Mouse (Mus musculus) stomach, embryonic 14.5 days (tissue): Measurements from ENCODE around the gene Brf1. TPM values are rescaled to one million over a fixed set of nuclear protein-coding genes. Genes with fewer than 3 reads are reported as not detected.

Experiments
- ATAC-seq: fragments of 200-750 bp; cut with Nextera tagmentation; 2 replicates; pipeline ENCODE4 v1.8.0; 2017; ENCODE audit warnings: low read depth, moderate TSS enrichment; ENCODE audit not compliant: insufficient number of reproducible peaks, insufficient read depth, low FRiP score
- H3K27ac ChIP-seq: fragments of 300-500 bp; sonication (generic); 2 replicates; pipeline ENCODE4 v1.5.1; 2014; ENCODE audit warnings: mild to moderate bottlenecking, low read length, moderate library complexity, mixed read lengths
- H3K27me3 ChIP-seq: fragments of 300-500 bp; sonication (generic); 2 replicates; pipeline ENCODE4 v1.6.1; 2014; ENCODE audit warnings: low read length, control low read depth, mixed read lengths; ENCODE audit not compliant: control insufficient read depth, insufficient read depth
- H3K36me3 ChIP-seq: fragments of 300-500 bp; sonication (generic); 2 replicates; pipeline ENCODE4 v1.6.1; 2014; ENCODE audit warnings: mild to moderate bottlenecking, control low read depth, low read length, moderate library complexity, mixed read lengths; ENCODE audit not compliant: control insufficient read depth, insufficient read depth
- H3K4me1 ChIP-seq: fragments of 300-500 bp; sonication (generic); 2 replicates; pipeline ENCODE4 v1.6.1; 2014; ENCODE audit warnings: low read length, control low read depth, mixed read lengths; ENCODE audit not compliant: control insufficient read depth, insufficient read depth
- H3K4me2 ChIP-seq: fragments of 300-500 bp; sonication (generic); replicated peaks from 2 replicates; pipeline ENCODE4 v1.6.1; 2014; ENCODE audit warnings: low read depth, low read length, control low read depth
- H3K4me3 ChIP-seq: fragments of 300-500 bp; sonication (generic); 2 replicates; pipeline ENCODE4 v1.5.1; 2014; ENCODE audit warnings: low read depth, low read length, control low read depth
- H3K9ac ChIP-seq: fragments of 300-500 bp; sonication (generic); replicated peaks from 2 replicates; pipeline ENCODE4 v1.6.1; 2014; ENCODE audit warnings: low read depth, mild to moderate bottlenecking, control low read depth, low read length, moderate library complexity, mixed read lengths
- H3K9me3 ChIP-seq: fragments of 300-500 bp; sonication (generic); 2 replicates; pipeline ENCODE4 v1.6.1; 2016; ENCODE audit warnings: low read depth, low read length, control low read depth; ENCODE audit not compliant: control insufficient read depth
- WGBS: fragments of 180-500 bp; shearing (Covaris S2); extraction: QIAGEN DNeasy Blood & Tissue Kit; methylation state at CpG from one replicate; pipeline ENCODE4 v1.1.7; 2014; 5-methylcytosine and 5-hydroxymethylcytosine counted together
- polyA plus RNA-seq: library from polyadenylated mRNA; unstranded; fragments of >200 nt; fragmentation: Nextera tagmentation; extraction: Ambion mirVana; gene quantifications from 2 replicates; pipeline ENCODE4 v1.2.1, GENCODE M21; 2014

The Brf1 gene
- polyA plus RNA-seq, 1 experiment from 2014 or later: 71.5 TPM

- Histone ChIP-seq H3K4me3 (no peak overlapping the region), H3K27me3 (no peaks in the 10 kb centered on the region), H3K36me3 (peaks cover 62% of the 10 kb centered on the region), H3K4me1 (0 out of 2 replicates have a peak, but pooled peaks cover 3% of the 10 kb centered on the region), H3K9ac (no peak overlapping the region), H3K9me3 (no peaks in the 10 kb centered on the region), H3K4me2 (no peak overlapping the region), H3K27ac (no peak overlapping the region)
- no peak for ATAC-seq
- WGBS: 72% methylated on average over 2 of the region's 2 CpGs
Measured at GRCm38 (mm10) chr12:112982031-112982430, 18.5 kb downstream of the Brf1 start.

DNA sequence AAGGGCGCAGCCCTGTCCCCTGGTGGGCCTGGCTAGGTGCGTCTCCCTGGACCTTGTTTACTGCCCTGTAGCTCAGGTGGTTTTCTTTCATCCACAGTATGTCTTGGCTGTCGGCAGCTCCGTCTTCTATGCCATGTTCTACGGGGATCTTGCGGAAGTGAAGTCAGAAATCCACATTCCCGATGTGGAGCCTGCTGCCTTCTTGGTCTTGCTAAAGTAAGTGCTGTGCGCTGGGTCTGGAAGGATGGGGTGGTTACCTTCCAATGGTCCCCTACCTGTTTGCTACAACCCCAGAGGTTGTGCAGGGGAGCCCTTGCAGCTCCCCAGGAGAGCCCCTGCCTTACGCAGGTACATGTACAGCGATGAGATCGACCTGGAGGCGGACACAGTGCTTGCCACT, 23.3 kb downstream of the Brf1 start:
- Histone ChIP-seq H3K4me3 (peak overlapping the region; percentile 70), H3K27me3 (no peaks in the 10 kb centered on the region), H3K4me1 (peaks cover 8% of the 10 kb centered on the region; the same call in 1 of the 2 replicates), H3K27ac (peak overlapping the region; percentile 88; the same call in 1 of the 2 replicates), H3K4me2 (peak overlapping the region; percentile 85), H3K9ac (peak overlapping the region; percentile 91), H3K36me3 (peaks cover 53% of the 10 kb centered on the region), H3K9me3 (no peaks in the 10 kb centered on the region)
- no peak for ATAC-seq
- WGBS: 36% methylated on average over 12 of the region's 12 CpGs

- Histone ChIP-seq H3K27me3 (no peaks in the 10 kb centered on the region), H3K36me3 (peaks cover 56% of the 10 kb centered on the region), H3K4me3 (peak within 1 kb of the TSS; percentile 70), H3K9me3 (no peaks in the 10 kb centered on the region), H3K27ac (peak within 1 kb of the TSS; percentile 88), H3K4me1 (peaks cover 8% of the 10 kb centered on the region; the same call in 1 of the 2 replicates), H3K9ac (peak within 1 kb of the TSS; percentile 91), H3K4me2 (peak within 1 kb of the TSS; percentile 85)
- WGBS: under 1% methylated on average over 76 of the region's 80 CpGs
- peak; percentile 94 for ATAC-seq
Measured at GRCm38 (mm10) chr12:112976371-112977073, 24.0 kb downstream of the Brf1 start, which contains the start of gene Btbd6. Gene Btbd6, plus strand, starts transcription at chr12:112976482.

- 89% methylated on average over 9 of the region's 9 CpGs for WGBS
- peaks cover 60% of the 10 kb centered on the region for H3K36me3 ChIP-seq
- no peak overlapping the region for H3K4me3 ChIP-seq
- H3K4me2 ChIP-seq: no peak overlapping the region
- no peak overlapping the region for H3K27ac ChIP-seq
- no peak for ATAC-seq
- no peaks in the 10 kb centered on the region for H3K9me3 ChIP-seq
- no peaks in the 10 kb centered on the region for H3K27me3 ChIP-seq
- H3K4me1 ChIP-seq: peaks cover 8% of the 10 kb centered on the region; the same call in 1 of the 2 replicates
- no peak overlapping the region for H3K9ac ChIP-seq
Measured at GRCm38 (mm10) chr12:112974736-112975135, 25.8 kb downstream of the Brf1 start.

GRCm38 (mm10) chr12:112969616-112970015, 30.9 kb downstream of the Brf1 start:
- H3K4me2 ChIP-seq: no peak overlapping the region
- no peaks in the 10 kb centered on the region for H3K4me1 ChIP-seq
- no peak overlapping the region for H3K9ac ChIP-seq
- WGBS: 96% methylated on average over 6 of the region's 6 CpGs
- no peak for ATAC-seq
- H3K9me3 ChIP-seq: no peaks in the 10 kb centered on the region
- H3K27me3 ChIP-seq: no peaks in the 10 kb centered on the region
- peaks cover 88% of the 10 kb centered on the region for H3K36me3 ChIP-seq
- H3K4me3 ChIP-seq: no peak overlapping the region
- H3K27ac ChIP-seq: no peak overlapping the region

DNA sequence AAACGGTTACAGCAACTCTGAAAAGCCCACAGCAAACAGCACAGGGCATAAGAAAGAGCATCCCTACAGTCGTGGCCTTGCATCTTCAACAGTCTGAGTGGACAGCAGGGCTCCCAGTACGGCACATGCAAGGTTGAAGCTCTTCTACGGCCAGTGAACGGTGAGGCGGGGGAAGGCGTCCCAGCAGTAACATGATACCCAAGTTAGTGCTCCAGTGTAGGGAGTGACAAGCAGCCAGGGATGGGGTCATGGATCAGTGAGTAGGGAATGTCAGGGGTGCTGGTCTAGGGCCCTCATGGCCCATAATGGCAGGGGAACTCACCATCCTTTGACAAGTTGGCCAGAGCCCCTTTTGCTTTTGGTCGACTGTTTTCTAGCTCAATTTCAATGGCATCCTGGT, 31.6 kb downstream of the Brf1 start:
- 68% methylated on average over 8 of the region's 8 CpGs for WGBS
- Histone ChIP-seq H3K9ac (no peak overlapping the region), H3K4me2 (no peak overlapping the region), H3K4me1 (no peaks in the 10 kb centered on the region), H3K36me3 (peaks cover 91% of the 10 kb centered on the region), H3K4me3 (no peak overlapping the region), H3K9me3 (no peaks in the 10 kb centered on the region), H3K27ac (no peak overlapping the region), H3K27me3 (no peaks in the 10 kb centered on the region)
- ATAC-seq: no peak

GRCm38 (mm10) chr12:112965783-112966182, 34.7 kb downstream of the Brf1 start:
- 91% methylated on average over 13 of the region's 13 CpGs for WGBS
- no peak overlapping the region for H3K9ac ChIP-seq
- no peak for ATAC-seq
- H3K9me3 ChIP-seq: no peaks in the 10 kb centered on the region
- no peak overlapping the region for H3K27ac ChIP-seq
- H3K4me3 ChIP-seq: no peak overlapping the region
- no peaks in the 10 kb centered on the region for H3K4me1 ChIP-seq
- no peak overlapping the region for H3K4me2 ChIP-seq
- no peaks in the 10 kb centered on the region for H3K27me3 ChIP-seq
- H3K36me3 ChIP-seq: peaks cover 97% of the 10 kb centered on the region

DNA sequence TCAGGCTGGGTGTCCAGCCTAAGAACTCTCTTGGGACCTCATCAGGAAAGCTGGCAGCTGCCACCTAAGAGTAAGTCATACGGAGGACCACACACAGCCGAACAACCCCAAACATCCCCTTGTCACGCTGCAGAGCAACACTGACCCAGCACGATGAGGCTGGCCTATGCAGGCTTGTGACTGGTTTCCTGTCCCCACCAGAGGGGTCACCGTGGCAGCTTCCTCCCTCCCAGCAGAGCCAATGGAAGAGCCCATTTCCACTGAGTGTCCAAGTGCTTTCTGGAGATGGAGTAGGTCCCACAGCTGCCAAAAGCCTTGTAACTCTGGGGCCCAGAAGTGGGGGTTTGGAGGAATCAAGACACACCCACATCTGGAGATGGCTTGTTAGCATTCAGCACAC, 38.6 kb downstream of the Brf1 start:
- H3K4me3 ChIP-seq: no peak overlapping the region
- H3K9ac ChIP-seq: no peak overlapping the region
- no peak overlapping the region for H3K27ac ChIP-seq
- no peaks in the 10 kb centered on the region for H3K27me3 ChIP-seq
- H3K9me3 ChIP-seq: no peaks in the 10 kb centered on the region
- ATAC-seq: no peak
- no peak overlapping the region for H3K4me2 ChIP-seq
- 81% methylated on average over 5 of the region's 5 CpGs for WGBS
- peaks cover 75% of the 10 kb centered on the region for H3K36me3 ChIP-seq
- H3K4me1 ChIP-seq: no peaks in the 10 kb centered on the region

DNA sequence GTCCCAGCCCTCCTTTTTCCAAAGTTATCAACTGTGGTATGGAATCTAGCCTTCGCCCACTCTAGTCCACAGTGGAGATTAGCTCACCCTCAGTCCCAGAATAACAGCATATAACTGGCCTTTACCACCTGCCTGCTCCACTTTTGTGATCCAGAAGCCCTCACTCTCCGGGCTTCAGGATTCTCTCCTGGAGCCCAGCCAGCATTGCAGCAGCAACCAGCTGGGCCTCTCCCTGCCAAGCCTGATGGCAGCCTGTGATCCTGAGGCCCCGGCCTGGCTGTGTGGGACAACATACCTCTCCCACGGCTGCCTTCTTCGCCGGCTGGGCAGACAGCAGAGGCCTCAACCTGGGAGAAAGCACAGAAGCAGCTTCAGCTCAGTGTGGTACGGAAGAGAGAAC, 39.1 kb downstream of the Brf1 start:
- Histone ChIP-seq H3K4me2 (no peak overlapping the region), H3K27ac (no peak overlapping the region), H3K4me1 (no peaks in the 10 kb centered on the region), H3K9me3 (no peaks in the 10 kb centered on the region), H3K36me3 (peaks cover 71% of the 10 kb centered on the region), H3K9ac (no peak overlapping the region), H3K4me3 (no peak overlapping the region), H3K27me3 (no peaks in the 10 kb centered on the region)
- no peak for ATAC-seq
- 80% methylated on average over 7 of the region's 7 CpGs for WGBS
